Mouse (Mus musculus) frontal cortex, adult 2 months (tissue): ENCODE measurements around the gene Lhpp. TPM values are rescaled to one million over a fixed set of nuclear protein-coding genes. Genes with fewer than 3 reads are reported as not detected.
"Not testable (repeated sequence)": the region's sequence is repeated elsewhere in the genome, so short reads cannot be mapped to it uniquely, and the experiment has no call there.

Experiments used
- DNase-seq, 2 experiments: peaks; one replicate each; pipeline ENCODE4 v3.0.0; 2022; ENCODE audit warnings: low spot score in 1 of 2; ENCODE audit errors: extremely low spot score in 1 of 2
- polyA plus RNA-seq: library from polyadenylated mRNA; depleted of rRNA; stranded (reverse); fragments of >200 nt; gene quantifications from 2 replicates; pipeline ENCODE4 v1.2.3, GENCODE M21; 2012

Gene Lhpp
- polyA plus RNA-seq, 1 experiment, result 29.2 TPM

GRCm38 (mm10) chr7:132640946-132641345 is 30.5 kb downstream of the Lhpp start:
- no peak for DNase-seq

- DNase-seq, result no peak
Measured at GRCm38 (mm10) chr7:132641606-132642005, 31.2 kb downstream of the Lhpp start.

GRCm38 (mm10) chr7:132644605-132645279 is 34.3 kb downstream of the Lhpp start:
- no peak for DNase-seq

GRCm38 (mm10) chr7:132646514-132646913 is 36.1 kb downstream of the Lhpp start:
- no peak for DNase-seq

- no peak for DNase-seq
Measured at GRCm38 (mm10) chr7:132654412-132654811, 44.0 kb downstream of the Lhpp start.

GRCm38 (mm10) chr7:132656075-132656474 is 45.6 kb downstream of the Lhpp start:
- peak; percentile 59 to 95 for DNase-seq

- peak; percentile 63 to 96 for DNase-seq
Measured at GRCm38 (mm10) chr7:132656548-132656947, 46.1 kb downstream of the Lhpp start.

- DNase-seq, result no peak
Measured at GRCm38 (mm10) chr7:132657371-132658057, 47.1 kb downstream of the Lhpp start.

GRCm38 (mm10) chr7:132658058-132658450 is 47.6 kb downstream of the Lhpp start:
- no peak for DNase-seq

GRCm38 (mm10) chr7:132658688-132659087 is 48.2 kb downstream of the Lhpp start:
- no peak for DNase-seq

- no peak for DNase-seq
Measured at GRCm38 (mm10) chr7:132659633-132660032, 49.2 kb downstream of the Lhpp start.

- not testable (repeated sequence) for DNase-seq
Measured at GRCm38 (mm10) chr7:132662831-132663230, 52.4 kb downstream of the Lhpp start.

GRCm38 (mm10) chr7:132664815-132665214 is 54.4 kb downstream of the Lhpp start:
- no peak for DNase-seq

GRCm38 (mm10) chr7:132665664-132666382 is 55.4 kb downstream of the Lhpp start:
- DNase-seq, result no peak

GRCm38 (mm10) chr7:132666516-132666915 is 56.1 kb downstream of the Lhpp start:
- no peak for DNase-seq

GRCm38 (mm10) chr7:132668604-132669003 is 58.2 kb downstream of the Lhpp start:
- no peak for DNase-seq

GRCm38 (mm10) chr7:132669999-132670862 is 59.8 kb downstream of the Lhpp start:
- DNase-seq, result no peak

GRCm38 (mm10) chr7:132670863-132671165 is 60.4 kb downstream of the Lhpp start:
- no peak for DNase-seq

- DNase-seq, result peak in 1 of 2 experiments; percentile 67
Measured at GRCm38 (mm10) chr7:132672481-132672959, 62.1 kb downstream of the Lhpp start.

GRCm38 (mm10) chr7:132673931-132674755 is 63.7 kb downstream of the Lhpp start:
- no peak for DNase-seq
